Mouse (Mus musculus): ENCODE data around the gene Efs.

The Efs gene

GRCm38 (mm10) chr14:54926401-54927158, 654 bp upstream of the Efs start:
- in situ Hi-C loops (cut with MboI, MseI), result no loop called here

- in situ Hi-C loops (cut with MboI, MseI), result no loop called here
These were observed 1.1 kb downstream of the Efs start for GRCm38 (mm10) chr14:54924641-54925348.

GRCm38 (mm10) chr14:54920076-54920685, 5.7 kb downstream of the Efs start:
- in situ Hi-C loops (cut with MboI, MseI), result no loop called here

- in situ Hi-C loops (cut with MboI, MseI), result loop anchor here (10.0 kb wide), 1 partner anchor 331 kb away; no protein-coding TSS in a partner anchor
These were observed 12.6 kb downstream of the Efs start for GRCm38 (mm10) chr14:54913343-54913742.

DNA sequence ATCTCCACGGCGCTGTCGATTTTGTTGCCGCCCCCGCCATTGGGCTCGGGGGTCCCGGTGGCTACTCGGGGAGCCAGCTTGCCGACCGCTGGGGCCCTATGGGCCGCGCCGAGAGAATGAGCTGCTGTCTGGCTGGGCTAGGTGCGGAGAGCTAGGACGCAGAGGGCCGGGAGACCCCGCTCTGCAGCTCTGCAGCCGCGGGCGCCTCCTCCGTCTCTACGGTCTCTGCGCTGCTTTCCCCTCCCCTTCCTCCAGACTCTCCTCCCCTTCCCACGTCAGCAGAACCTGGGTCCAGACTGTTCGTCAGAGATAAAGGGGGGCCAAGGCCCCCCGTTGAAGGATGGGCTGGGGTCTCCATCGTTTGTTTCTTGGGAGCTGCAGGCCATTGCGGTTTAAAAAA, 13.0 kb downstream of the Efs start, which contains the start of gene Slc22a17:
TSS of gene Slc22a17 (minus strand) at position 247 of the 400 bp plus-strand sequence.
- in situ Hi-C loops (cut with MboI, MseI), result loop anchor here (10.0 kb wide), 1 partner anchor 332 kb away; no protein-coding TSS in a partner anchor

DNA sequence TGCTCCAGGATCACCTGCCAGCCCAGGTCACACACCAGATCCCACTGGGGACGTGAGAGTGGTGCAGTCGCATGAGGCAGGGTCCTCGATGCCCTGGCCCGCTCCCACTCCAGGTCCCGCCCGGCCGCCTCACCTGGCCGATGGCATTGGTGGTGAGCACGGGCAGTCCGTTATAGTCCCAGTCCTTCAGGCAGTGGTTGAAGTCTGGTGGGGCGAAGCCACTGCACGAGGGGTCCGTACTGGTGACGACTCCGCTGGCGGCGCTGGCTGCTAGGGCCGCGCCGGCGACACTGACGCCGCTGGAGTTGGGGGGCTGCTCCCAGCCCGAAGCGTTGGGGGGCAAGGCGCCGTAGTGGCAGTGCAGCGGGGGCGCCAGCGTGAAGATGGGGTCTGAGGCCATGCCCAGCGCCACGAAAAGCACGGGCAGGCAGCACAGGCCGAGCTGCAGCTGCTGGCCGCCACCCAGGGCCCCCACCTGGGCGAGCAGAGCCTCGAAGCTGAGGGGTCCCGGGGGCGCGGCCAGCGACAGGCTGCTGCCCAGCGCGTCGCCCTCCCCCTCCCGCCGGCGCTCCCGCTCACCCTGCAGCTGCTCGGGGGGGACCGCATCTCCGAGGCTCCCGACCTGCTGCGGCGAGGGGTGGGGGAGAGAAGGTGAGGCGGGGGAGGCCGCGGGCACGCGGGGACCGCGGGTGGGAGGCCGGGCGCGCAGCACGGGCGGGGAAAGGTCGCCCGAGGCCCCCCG, 13.6 kb downstream of the Efs start:
- in situ Hi-C loops (cut with MboI, MseI), result loop anchor here (10.0 kb wide), 1 partner anchor 333 kb away; no protein-coding TSS in a partner anchor

DNA sequence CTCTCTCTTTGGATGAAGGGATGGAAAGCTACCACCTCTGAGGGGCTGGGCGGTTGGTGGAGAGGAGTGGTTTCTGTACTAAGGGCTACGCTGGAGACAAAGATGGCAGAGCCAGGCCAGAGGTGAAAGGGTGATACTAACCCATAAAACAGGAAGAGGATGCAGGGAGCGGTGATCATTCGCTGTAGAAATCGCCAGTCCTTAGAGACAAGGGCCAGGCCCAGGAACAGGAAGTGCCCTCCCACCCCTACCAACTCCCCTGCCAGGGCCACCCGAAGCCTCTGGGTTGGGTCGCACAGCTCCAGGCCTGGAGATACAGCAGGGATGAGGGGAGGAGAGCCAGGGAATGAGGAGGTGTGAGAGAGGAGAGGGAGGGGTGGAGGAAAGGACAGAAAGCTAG, 17.2 kb downstream of the Efs start:
- in situ Hi-C loops (cut with MboI, MseI), result no loop called here

- in situ Hi-C loops (cut with MboI, MseI), result no loop called here
These were observed 22.3 kb downstream of the Efs start for GRCm38 (mm10) chr14:54903641-54904040.

DNA sequence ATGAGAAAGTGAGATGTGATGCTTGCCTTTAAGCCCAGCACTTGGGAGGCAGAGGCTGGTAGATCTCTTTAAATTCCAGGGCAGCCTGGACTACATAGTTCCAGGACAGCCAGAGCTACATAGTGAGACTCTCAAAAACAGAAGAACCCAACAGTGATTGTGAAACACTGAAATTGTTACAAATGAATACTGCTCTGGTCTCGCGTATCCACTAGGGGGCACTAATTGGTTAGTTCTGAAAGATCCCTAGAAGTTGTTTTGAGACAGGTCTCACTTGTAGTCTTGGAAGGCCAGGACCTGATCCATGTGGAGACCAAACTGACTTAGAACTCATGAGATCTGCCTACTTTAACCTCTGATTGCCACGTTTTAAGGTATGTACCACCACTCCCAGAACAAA, 25.5 kb downstream of the Efs start:
- in situ Hi-C loops (cut with MboI, MseI), result no loop called here

DNA sequence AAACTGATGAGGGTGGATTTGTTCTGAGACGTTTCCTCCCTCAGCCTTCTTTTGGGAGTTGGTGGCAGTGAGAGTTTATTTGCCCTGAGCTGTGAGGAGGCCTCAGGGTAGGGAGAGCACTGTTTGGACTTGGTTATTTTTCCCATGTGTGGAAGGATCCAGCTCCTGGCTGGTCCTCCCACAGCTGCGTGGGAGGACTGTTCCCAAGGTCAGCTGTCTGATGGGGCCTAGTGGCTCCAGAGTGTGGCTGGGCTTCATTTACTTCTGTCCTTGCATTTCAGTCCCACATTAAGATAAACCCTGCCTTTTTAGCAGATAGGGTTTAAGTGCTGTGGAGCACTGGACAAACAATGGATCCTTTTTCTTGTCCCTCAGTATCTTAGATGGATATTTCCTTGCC, 28.5 kb downstream of the Efs start:
- in situ Hi-C loops (cut with MboI, MseI), result loop anchor here (25.0 kb wide), 1 partner anchor 690 kb away; the partner anchor contains the start of genes Emc9, Fitm1, Psme1 and Psme2

DNA sequence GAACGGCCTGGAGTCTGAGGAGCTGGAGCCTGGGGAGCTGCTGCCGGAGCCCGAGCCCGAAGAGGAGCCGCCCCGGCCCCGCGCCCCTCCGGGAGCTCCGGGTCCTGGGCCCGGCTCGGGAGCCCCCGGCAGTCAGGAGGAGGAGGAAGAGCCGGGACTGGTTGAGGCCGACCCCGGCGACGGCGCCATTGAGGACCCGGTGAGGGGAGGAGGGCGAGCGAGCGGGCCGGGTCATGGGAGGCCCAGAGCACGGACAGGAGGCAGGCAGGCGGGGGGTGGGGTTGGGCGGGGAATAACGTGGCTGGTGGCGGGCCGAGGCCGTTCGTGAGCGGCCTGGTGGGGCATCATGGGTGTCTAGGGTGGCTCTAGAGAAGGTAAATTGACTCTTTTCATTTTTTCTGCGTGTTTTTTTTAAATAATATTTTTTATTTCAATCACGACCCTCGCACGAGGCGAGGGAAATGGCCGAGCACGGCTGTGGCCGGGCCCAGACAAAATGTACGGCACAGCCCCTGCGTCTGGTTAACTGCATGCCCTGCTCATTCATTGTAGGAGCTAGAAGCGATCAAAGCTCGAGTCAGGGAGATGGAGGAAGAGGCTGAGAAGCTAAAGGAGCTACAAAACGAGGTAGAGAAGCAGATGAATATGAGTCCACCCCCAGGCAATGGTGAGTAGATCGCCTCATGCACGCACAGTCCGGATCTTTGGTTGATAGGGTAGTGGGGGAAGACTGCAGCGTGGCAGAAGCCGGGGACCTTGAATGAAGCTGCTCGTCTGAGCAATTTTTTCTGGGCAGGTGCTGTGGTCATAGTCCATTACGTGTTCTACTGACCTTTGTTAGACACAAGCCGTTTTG, 31.4 kb downstream of the Efs start:
- in situ Hi-C loops (cut with MboI, MseI), result loop anchor here (25.0 kb wide), 1 partner anchor 693 kb away; the partner anchor contains the start of genes Emc9, Fitm1, Psme1 and Psme2

DNA sequence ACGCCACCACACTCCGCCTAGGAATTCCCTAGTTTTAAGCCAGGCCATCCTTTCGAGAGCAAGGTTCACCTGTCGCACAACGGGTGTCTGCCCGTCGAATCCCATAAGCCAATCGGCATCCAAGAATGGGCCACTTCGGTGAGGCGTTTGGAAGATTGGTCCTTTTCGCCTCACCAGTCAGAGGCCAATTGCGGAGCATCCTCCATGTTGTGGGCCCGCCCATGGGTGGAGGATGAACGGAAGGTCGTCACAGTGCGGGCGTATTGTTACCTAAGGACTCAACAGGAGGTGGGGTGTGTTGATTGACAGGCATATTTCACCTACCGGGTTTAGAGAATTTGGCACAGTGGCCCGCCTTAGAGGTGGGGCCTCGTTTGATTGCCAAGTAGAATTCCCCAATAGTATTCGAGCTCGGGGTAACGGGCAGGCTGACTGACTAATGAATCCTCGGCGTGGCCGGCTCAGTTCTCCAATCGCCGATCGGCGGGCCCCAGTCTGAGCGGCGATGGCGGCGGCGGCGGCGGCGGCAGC, 32.2 kb downstream of the Efs start:
- in situ Hi-C loops (cut with MboI, MseI), result loop anchor here (25.0 kb wide), 1 partner anchor 694 kb away; the partner anchor contains the start of genes Emc9, Fitm1, Psme1 and Psme2

GRCm38 (mm10) chr14:54892200-54892599, 33.7 kb downstream of the Efs start, which contains the start of gene Pabpn1:
TSS of gene Pabpn1 (plus strand) at chr14:54892500.
- in situ Hi-C loops (cut with MboI, MseI), result loop anchor here (25.0 kb wide), 1 partner anchor 695 kb away; the partner anchor contains the start of genes Emc9, Fitm1, Psme1 and Psme2

- in situ Hi-C loops (cut with MboI, MseI), result loop anchor here (25.0 kb wide), 1 partner anchor 702 kb away; the partner anchor contains the start of genes Emc9, Fitm1, Psme1 and Psme2
These were observed 40.6 kb downstream of the Efs start for GRCm38 (mm10) chr14:54885309-54885708.

DNA sequence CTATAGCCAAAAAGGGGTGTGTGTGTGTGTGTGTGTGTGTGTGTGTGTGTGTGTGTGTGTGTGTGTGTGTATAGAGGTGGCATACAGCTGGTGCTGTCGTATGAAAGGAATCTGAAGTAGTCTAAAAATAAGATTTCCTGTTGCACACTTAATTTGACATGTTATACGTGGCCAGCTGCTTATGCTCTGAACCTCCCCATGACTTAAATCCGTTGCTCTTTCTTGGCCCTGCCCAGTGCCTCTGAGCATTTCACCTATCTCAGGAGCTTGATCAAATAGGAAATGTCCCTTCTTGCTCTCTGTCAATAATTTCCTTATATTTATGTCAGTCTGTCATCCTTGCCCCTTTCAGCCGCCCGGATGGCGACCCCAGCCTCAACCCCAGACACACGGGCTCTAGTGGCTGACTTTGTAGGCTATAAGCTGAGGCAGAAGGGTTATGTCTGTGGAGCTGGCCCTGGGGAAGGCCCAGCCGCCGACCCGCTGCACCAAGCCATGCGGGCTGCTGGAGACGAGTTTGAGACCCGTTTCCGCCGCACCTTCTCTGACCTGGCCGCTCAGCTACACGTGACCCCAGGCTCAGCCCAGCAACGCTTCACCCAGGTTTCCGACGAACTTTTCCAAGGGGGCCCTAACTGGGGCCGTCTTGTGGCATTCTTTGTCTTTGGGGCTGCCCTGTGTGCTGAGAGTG, 41.8 kb downstream of the Efs start:
- in situ Hi-C loops (cut with MboI, MseI), result loop anchor here (25.0 kb wide), 1 partner anchor 703 kb away; the partner anchor contains the start of genes Emc9, Fitm1, Psme1 and Psme2

- in situ Hi-C loops (cut with MboI, MseI), result loop anchor here (25.0 kb wide), 1 partner anchor 704 kb away; the partner anchor contains the start of genes Emc9, Fitm1, Psme1 and Psme2
These were observed 42.5 kb downstream of the Efs start, which contains the start of the genes Bcl2l2 and Gm20521 for GRCm38 (mm10) chr14:54883154-54884021. TSS of gene Bcl2l2 (plus strand) at chr14:54883377. TSS of gene Gm20521 (plus strand) at chr14:54883441.

- in situ Hi-C loops (cut with MboI, MseI), result loop anchor here (25.0 kb wide), 1 partner anchor 710 kb away; the partner anchor contains the start of genes Emc9, Fitm1, Psme1 and Psme2
These were observed 48.7 kb downstream of the Efs start, which contains the start of gene Ppp1r3e for GRCm38 (mm10) chr14:54877048-54877715. TSS of gene Ppp1r3e (minus strand) at chr14:54877550.

All from regulatory T cell (primary cell).